Mouse (Mus musculus): Measurements from ENCODE around the gene Polr3b. TPM values are rescaled to one million over a fixed set of nuclear protein-coding genes. Genes with fewer than 3 reads are reported as not detected.

Polr3b gene
- polyA plus RNA-seq, 1 experiment from 2014 or later, result 13.5 TPM

DNA sequence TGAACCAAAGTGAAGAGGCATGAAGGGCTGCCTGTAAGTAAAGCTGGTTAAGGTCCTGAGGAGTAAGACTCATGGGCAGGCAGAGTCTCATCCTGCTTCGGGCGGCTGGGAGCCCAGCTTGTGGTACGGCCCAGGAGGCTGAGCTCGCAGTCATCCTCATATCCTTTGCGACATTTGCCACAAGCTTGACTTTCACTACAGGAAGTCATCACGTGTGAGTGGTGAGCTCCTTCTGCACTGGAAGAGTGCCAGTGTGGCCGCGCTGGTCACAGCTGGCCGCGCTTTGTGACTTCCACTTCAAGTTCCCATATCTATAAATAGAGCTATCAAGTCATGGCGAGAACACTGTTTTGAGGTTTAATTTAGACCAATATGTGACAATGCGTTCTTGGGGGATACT, 152.5 kb downstream of the Polr3b start:
- no peak for ATAC-seq (ENCODE audit: low FRiP score)
- Histone ChIP-seq H3K36me3 (no peaks in the 10 kb centered on the region), H3K4me1 (0 out of 2 replicates have a peak, but pooled peaks cover 4% of the 10 kb centered on the region), H3K27ac (replicated peaks) (no peak overlapping the region), H3K4me3 (replicated peaks) (no peak overlapping the region), H3K27me3 (replicated peaks) (no peaks in the 10 kb centered on the region), H3K9ac (replicated peaks) (no peak overlapping the region), H3K4me2 (no peak overlapping the region), H3K9me3 (replicated peaks) (no peaks in the 10 kb centered on the region)
- 72% methylated on average over 12 of the region's 12 CpGs for WGBS

Other genes starting within 250 kb of the Polr3b start
- gene Nuak1, start 181.7 kb upstream of the Polr3b start, polyA plus RNA-seq (2015; fragmentation: Nextera tagmentation; extraction: Ambion mirVana), result 4.1 and 4.8 TPM in 2 replicates
- gene Ckap4, start 88.2 kb upstream of the Polr3b start, polyA plus RNA-seq (2015; fragmentation: Nextera tagmentation; extraction: Ambion mirVana), result 55.9 and 57.2 TPM in 2 replicates
- 27.5 and 27.8 TPM in 2 replicates for gene Tcp11l2, start 45.7 kb upstream of the Polr3b start, polyA plus RNA-seq (2015; fragmentation: Nextera tagmentation; extraction: Ambion mirVana)
- gene Rfx4, start 133.8 kb downstream of the Polr3b start, polyA plus RNA-seq (2015; fragmentation: Nextera tagmentation; extraction: Ambion mirVana), result 15.9 and 16.6 TPM in 2 replicates

Data from neural tube, embryonic 15.5 days (tissue).